Mouse (Mus musculus) stomach, embryonic 16.5 days (tissue): ENCODE measurements at regions not wholly inside any gene's neighbourhood (a gene's known extent, or its start where the extent isn't known, plus 50 kb on each side); places are given as distances from the start of the nearest gene placed in this dataset.
"Not testable (repeated sequence)": the region's sequence is repeated elsewhere in the genome, so short reads cannot be mapped to it uniquely, and the experiment has no call there.

Experiments used
- ATAC-seq: fragments of 200-750 bp; cut with Nextera tagmentation; 2 replicates; pipeline ENCODE4 v1.8.0; 2017; ENCODE audit warnings: moderate number of reproducible peaks, moderate TSS enrichment; ENCODE audit not compliant: insufficient read depth, low FRiP score
- H3K27ac ChIP-seq: fragments of 300-500 bp; sonication (generic); 2 replicates; pipeline ENCODE4 v1.5.1; 2014; ENCODE audit warnings: low read length
- H3K27me3 ChIP-seq: fragments of 300-500 bp; sonication (generic); 2 replicates; pipeline ENCODE4 v1.6.1; 2014; ENCODE audit warnings: low read length, control low read depth, mixed read lengths; ENCODE audit not compliant: control insufficient read depth, insufficient read depth
- H3K36me3 ChIP-seq: fragments of 300-500 bp; sonication (generic); 2 replicates; pipeline ENCODE4 v1.6.1; 2014; ENCODE audit warnings: low read length; ENCODE audit not compliant: control insufficient read depth, insufficient read depth
- H3K4me1 ChIP-seq: fragments of 300-500 bp; sonication (generic); 2 replicates; pipeline ENCODE4 v1.6.1; 2014; ENCODE audit warnings: low read length, control low read depth, mixed read lengths; ENCODE audit not compliant: control insufficient read depth, insufficient read depth
- H3K4me2 ChIP-seq: fragments of 300-500 bp; sonication (generic); 2 replicates; pipeline ENCODE4 v1.6.1; 2014; ENCODE audit warnings: low read depth, low read length, mixed read lengths
- H3K4me3 ChIP-seq: fragments of 300-500 bp; sonication (generic); replicated peaks from 2 replicates; pipeline ENCODE4 v1.5.1; 2014; ENCODE audit warnings: mild to moderate bottlenecking, low read length
- H3K9ac ChIP-seq: fragments of 300-500 bp; sonication (generic); 2 replicates; pipeline ENCODE4 v1.6.1; 2014; ENCODE audit warnings: low read length
- H3K9me3 ChIP-seq: fragments of 300-500 bp; sonication (generic); replicated peaks from 2 replicates; pipeline ENCODE4 v1.6.1; 2016; ENCODE audit warnings: low read length, control low read depth; ENCODE audit not compliant: control insufficient read depth
- WGBS: fragments of 180-500 bp; shearing (Covaris S2); extraction: QIAGEN DNeasy Blood & Tissue Kit; methylation state at CpG from one replicate; pipeline ENCODE4 v1.1.7; 2014; 5-methylcytosine and 5-hydroxymethylcytosine counted together

- Histone ChIP-seq H3K9ac (no peak overlapping the region), H3K36me3 (no peaks in the 10 kb centered on the region), H3K27me3 (no peaks in the 10 kb centered on the region), H3K27ac (no peak overlapping the region), H3K9me3 (no peaks in the 10 kb centered on the region), H3K4me2 (no peak overlapping the region), H3K4me1 (no peaks in the 10 kb centered on the region), H3K4me3 (no peak overlapping the region)
- no peak for ATAC-seq
- WGBS, result 88% methylated on average over 3 of the region's 3 CpGs
Measured at GRCm38 (mm10) chr13:103637414-103637813, 137.0 kb downstream of the Srek1 start.

- Histone ChIP-seq H3K27ac (no peak overlapping the region), H3K9ac (no peak overlapping the region), H3K4me1 (no peaks in the 10 kb centered on the region), H3K36me3 (no peaks in the 10 kb centered on the region), H3K4me2 (no peak overlapping the region), H3K27me3 (no peaks in the 10 kb centered on the region), H3K4me3 (no peak overlapping the region), H3K9me3 (no peaks in the 10 kb centered on the region)
- WGBS, result 59% methylated on average over 2 of the region's 2 CpGs
- ATAC-seq, result no peak
Measured at GRCm38 (mm10) chr13:103636595-103636994, 137.8 kb downstream of the Srek1 start.

GRCm38 (mm10) chr13:103623810-103624209 lies 150.6 kb downstream of the Srek1 start:
- no peak overlapping the region for H3K27ac ChIP-seq
- no peaks in the 10 kb centered on the region for H3K4me1 ChIP-seq
- no peaks in the 10 kb centered on the region for H3K9me3 ChIP-seq
- H3K9ac ChIP-seq, result no peak overlapping the region
- no peak for ATAC-seq
- H3K27me3 ChIP-seq, result no peaks in the 10 kb centered on the region
- 74% methylated on average over 2 of the region's 2 CpGs for WGBS
- H3K36me3 ChIP-seq, result no peaks in the 10 kb centered on the region
- H3K4me3 ChIP-seq, result no peak overlapping the region
- no peak overlapping the region for H3K4me2 ChIP-seq

GRCm38 (mm10) chr13:103623319-103623718 lies 151.1 kb downstream of the Srek1 start:
- Histone ChIP-seq H3K9ac (no peak overlapping the region), H3K9me3 (no peaks in the 10 kb centered on the region), H3K36me3 (no peaks in the 10 kb centered on the region), H3K4me1 (no peaks in the 10 kb centered on the region), H3K27ac (no peak overlapping the region), H3K27me3 (no peaks in the 10 kb centered on the region), H3K4me3 (no peak overlapping the region), H3K4me2 (no peak overlapping the region)
- ATAC-seq, result no peak
- WGBS, result 72% methylated on average over 6 of the region's 6 CpGs

- no peak overlapping the region for H3K4me3 ChIP-seq
- H3K27ac ChIP-seq, result no peak overlapping the region
- H3K9ac ChIP-seq, result no peak overlapping the region
- H3K4me1 ChIP-seq, result no peaks in the 10 kb centered on the region
- 29% methylated on average over 5 of the region's 5 CpGs for WGBS
- H3K27me3 ChIP-seq, result no peaks in the 10 kb centered on the region
- no peak overlapping the region for H3K4me2 ChIP-seq
- H3K36me3 ChIP-seq, result no peaks in the 10 kb centered on the region
- H3K9me3 ChIP-seq, result no peaks in the 10 kb centered on the region
- no peak for ATAC-seq
Measured at GRCm38 (mm10) chr13:103622324-103622723, 152.1 kb downstream of the Srek1 start.

GRCm38 (mm10) chr13:103620958-103621357 lies 153.4 kb downstream of the Srek1 start:
- H3K36me3 ChIP-seq, ATAC-seq, H3K27ac ChIP-seq, H3K4me1 ChIP-seq, H3K27me3 ChIP-seq, H3K4me3 ChIP-seq, H3K9ac ChIP-seq, H3K9me3 ChIP-seq, H3K4me2 ChIP-seq: not testable (repeated sequence)
- 84% methylated on average over 5 of the region's 5 CpGs for WGBS

- Histone ChIP-seq H3K36me3 (no peaks in the 10 kb centered on the region), H3K4me3 (no peak overlapping the region), H3K4me2 (no peak overlapping the region), H3K27ac (no peak overlapping the region), H3K27me3 (no peaks in the 10 kb centered on the region), H3K9ac (no peak overlapping the region), H3K4me1 (no peaks in the 10 kb centered on the region), H3K9me3 (no peaks in the 10 kb centered on the region)
- WGBS, result 75% methylated on average over 10 of the region's 10 CpGs
- no peak for ATAC-seq
Measured at GRCm38 (mm10) chr13:103613333-103613725, 161.1 kb downstream of the Srek1 start.

GRCm38 (mm10) chr13:103612720-103613332 lies 161.6 kb downstream of the Srek1 start:
- no peak overlapping the region for H3K9ac ChIP-seq
- ATAC-seq, result no peak
- WGBS, result 39% methylated on average over 11 of the region's 11 CpGs

GRCm38 (mm10) chr13:103602302-103602701 lies 172.1 kb downstream of the Srek1 start:
- no peak overlapping the region for H3K4me2 ChIP-seq
- no peak overlapping the region for H3K4me3 ChIP-seq
- ATAC-seq, result no peak
- 86% methylated on average over 5 of the region's 5 CpGs for WGBS
- H3K27ac ChIP-seq, result no peak overlapping the region
- no peaks in the 10 kb centered on the region for H3K9me3 ChIP-seq
- no peaks in the 10 kb centered on the region for H3K27me3 ChIP-seq
- no peaks in the 10 kb centered on the region for H3K4me1 ChIP-seq
- H3K9ac ChIP-seq, result no peak overlapping the region
- H3K36me3 ChIP-seq, result no peaks in the 10 kb centered on the region

More at GRCm38 (mm10) chr13:103612720-103613332, 161.6 kb downstream of the Srek1 start:
- no peaks in the 10 kb centered on the region for H3K36me3 ChIP-seq
- H3K27me3 ChIP-seq, result no peaks in the 10 kb centered on the region
- no peak overlapping the region for H3K4me3 ChIP-seq
- no peak overlapping the region for H3K27ac ChIP-seq
- no peaks in the 10 kb centered on the region for H3K4me1 ChIP-seq
- H3K4me2 ChIP-seq, result no peak overlapping the region
- H3K9me3 ChIP-seq, result no peaks in the 10 kb centered on the region
